Mouse (Mus musculus) MEL (cell line): ENCODE measurements around the gene Cyp4f14. TPM values are rescaled to one million over a fixed set of nuclear protein-coding genes. Genes with fewer than 3 reads are reported as not detected.

ENCODE experiments used
- DNase-seq: peaks from one replicate; pipeline ENCODE4 v3.0.0; 2011; ENCODE audit warnings: low read depth, low spot score
- H3K27ac ChIP-seq: 2 replicates; pipeline ENCODE4 v1.5.1; 2012; ENCODE audit warnings: low read depth, mild to moderate bottlenecking, control low read depth, low read length, moderate library complexity; ENCODE audit not compliant: control insufficient read depth
- H3K27me3 ChIP-seq, 2 experiments: fragments of 150-350 bp in 1 of 2; sonication (generic) in 1 of 2; 2 replicates each; pipeline ENCODE4 v1.6.1; 2012; ENCODE audit warnings: low read length in 2 of 2, mild to moderate bottlenecking in 2 of 2, improper control_type of control experiment in 1 of 2, moderate library complexity in 1 of 2; ENCODE audit not compliant: insufficient read depth in 2 of 2, control insufficient read depth in 1 of 2
- H3K36me3 ChIP-seq, 2 experiments: 2 replicates each; pipeline ENCODE4 v1.6.1; 2012 to 2014; ENCODE audit warnings: low read length in 2 of 2, improper control_type of control experiment in 1 of 2, inconsistent platforms in 1 of 2, mild to moderate bottlenecking in 1 of 2; ENCODE audit not compliant: insufficient read depth in 2 of 2, control insufficient read depth in 1 of 2
- H3K4me1 ChIP-seq, 2 experiments: fragments of 150-350 bp in 1 of 2; sonication (generic) in 1 of 2; 2 replicates each; pipeline ENCODE4 v1.6.1; 2012; ENCODE audit warnings: low read length in 2 of 2, improper control_type of control experiment in 1 of 2, mild to moderate bottlenecking in 1 of 2; ENCODE audit not compliant: insufficient read depth in 2 of 2, control insufficient read depth in 1 of 2
- H3K4me3 ChIP-seq, 2 experiments: fragments of 150-350 bp in 1 of 2; sonication (generic) in 1 of 2; 2 replicates each; pipeline ENCODE4 v1.5.1; 2012; ENCODE audit warnings: low read depth in 2 of 2, low read length in 2 of 2, mild to moderate bottlenecking in 2 of 2, moderate library complexity in 2 of 2, control low read depth in 1 of 2, improper control_type of control experiment in 1 of 2; ENCODE audit not compliant: control insufficient read depth in 1 of 2, insufficient read depth in 1 of 2
- H3K79me2 ChIP-seq: 2 replicates; pipeline ENCODE4 v1.6.1; 2012; ENCODE audit warnings: mild to moderate bottlenecking, low read length, moderate library complexity; ENCODE audit not compliant: control insufficient read depth, poor library complexity, insufficient read depth
- H3K9ac ChIP-seq: 2 replicates; pipeline ENCODE4 v1.6.1; 2012; ENCODE audit warnings: low read depth, mild to moderate bottlenecking, control low read depth, low read length, moderate library complexity; ENCODE audit not compliant: control insufficient read depth, poor library complexity, severe bottlenecking
- H3K9me3 ChIP-seq: fragments of 150-350 bp; sonication (generic); replicated peaks from 2 replicates; pipeline ENCODE4 v1.6.1; 2012; ENCODE audit warnings: mild to moderate bottlenecking, low read length, improper control_type of control experiment, moderate library complexity; ENCODE audit not compliant: insufficient read depth
- BHLHE40 ChIP-seq: IDR thresholded peaks from 2 replicates; pipeline ENCODE4 v1.6.1; 2012; ENCODE audit warnings: low read depth, mild to moderate bottlenecking, inconsistent platforms, low read length, improper control_type of control experiment, borderline replicate concordance
- CHD2 ChIP-seq: IDR thresholded peaks from 2 replicates; pipeline ENCODE4 v1.6.1; 2011; ENCODE audit warnings: low read length, improper control_type of control experiment
- CTCF ChIP-seq, 3 experiments: IDR thresholded peaks in 2 of 3; conservative IDR thresholded peaks in 1 of 3; 2 replicates each; pipeline ENCODE4 v1.5.1; 2011 to 2012; ENCODE audit warnings: low read length in 3 of 3, low read depth in 2 of 3, mild to moderate bottlenecking in 2 of 3, improper control_type of control experiment in 1 of 3, inconsistent platforms in 1 of 3, mixed read lengths in 1 of 3, moderate library complexity in 1 of 3; ENCODE audit not compliant: control insufficient read depth in 1 of 3, insufficient read depth in 1 of 3, poor library complexity in 1 of 3, severe bottlenecking in 1 of 3
- E2F4 ChIP-seq: IDR thresholded peaks from 2 replicates; pipeline ENCODE4 v1.6.1; 2011; ENCODE audit warnings: low read depth, low read length, improper control_type of control experiment, borderline replicate concordance
- ETS1 ChIP-seq: IDR thresholded peaks from 2 replicates; pipeline ENCODE4 v1.6.1; 2012; ENCODE audit warnings: low read depth, mild to moderate bottlenecking, inconsistent platforms, low read length, improper control_type of control experiment, moderate library complexity
- GATA1 ChIP-seq: IDR thresholded peaks from 2 replicates; pipeline ENCODE4 v1.6.1; 2011; ENCODE audit warnings: low read depth, low read length, improper control_type of control experiment
- HCFC1 ChIP-seq: IDR thresholded peaks from 2 replicates; pipeline ENCODE4 v1.6.1; 2012; ENCODE audit warnings: low read depth, mild to moderate bottlenecking, inconsistent platforms, low read length, improper control_type of control experiment, moderate library complexity
- MAFK ChIP-seq: IDR thresholded peaks from 2 replicates; pipeline ENCODE4 v1.6.1; 2011; ENCODE audit warnings: low read depth, mild to moderate bottlenecking, low read length, improper control_type of control experiment, borderline replicate concordance
- MAX ChIP-seq: IDR thresholded peaks from 2 replicates; pipeline ENCODE4 v1.6.1; 2011; ENCODE audit warnings: low read length, improper control_type of control experiment
- MAZ ChIP-seq: IDR thresholded peaks from 2 replicates; pipeline ENCODE4 v1.6.1; 2012; ENCODE audit warnings: low read depth, mild to moderate bottlenecking, inconsistent platforms, low read length, improper control_type of control experiment
- MYB ChIP-seq: IDR thresholded peaks from 2 replicates; pipeline ENCODE4 v1.6.1; 2011; ENCODE audit warnings: mild to moderate bottlenecking, low read depth, low read length, improper control_type of control experiment
- MYC ChIP-seq: IDR thresholded peaks from 2 replicates; pipeline ENCODE4 v1.6.1; 2011; ENCODE audit warnings: low read depth, mild to moderate bottlenecking, low read length, improper control_type of control experiment, moderate library complexity
- NRF1 ChIP-seq: IDR thresholded peaks from 2 replicates; pipeline ENCODE4 v1.6.1; 2014; ENCODE audit warnings: low read depth, mild to moderate bottlenecking, inconsistent platforms, low read length, improper control_type of control experiment, moderate library complexity; ENCODE audit not compliant: poor library complexity, insufficient read depth, severe bottlenecking
- POLR2A ChIP-seq, 2 experiments: IDR thresholded peaks; 2 replicates each; pipeline ENCODE4 v1.6.1; 2011 to 2012; ENCODE audit warnings: low read length in 2 of 2, mild to moderate bottlenecking in 2 of 2, control low read depth in 1 of 2, improper control_type of control experiment in 1 of 2, low read depth in 1 of 2, moderate library complexity in 1 of 2; ENCODE audit not compliant: control insufficient read depth in 1 of 2, insufficient read depth in 1 of 2, poor library complexity in 1 of 2
- POLR2AphosphoS2 ChIP-seq: IDR thresholded peaks from 2 replicates; pipeline ENCODE4 v1.6.1; 2011; ENCODE audit warnings: low read length, improper control_type of control experiment
- POLR2AphosphoS5 ChIP-seq: IDR thresholded peaks from 2 replicates; pipeline ENCODE4 v1.6.1; 2012; ENCODE audit warnings: low read depth, borderline replicate concordance, mild to moderate bottlenecking, inconsistent platforms, low read length, moderate library complexity, mixed read lengths
- RAD21 ChIP-seq: IDR thresholded peaks from 2 replicates; pipeline ENCODE4 v1.6.1; 2011; ENCODE audit warnings: mild to moderate bottlenecking, low read depth, low read length, improper control_type of control experiment
- RCOR1 ChIP-seq: IDR thresholded peaks from 2 replicates; pipeline ENCODE4 v1.6.1; 2012; ENCODE audit warnings: low read depth, mild to moderate bottlenecking, inconsistent platforms, low read length, improper control_type of control experiment
- SIN3A ChIP-seq: IDR thresholded peaks from 2 replicates; pipeline ENCODE4 v1.6.1; 2012; ENCODE audit warnings: low read length, improper control_type of control experiment, inconsistent platforms
- SMC3 ChIP-seq: IDR thresholded peaks from 2 replicates; pipeline ENCODE4 v1.6.1; 2011; ENCODE audit warnings: low read depth, low read length, improper control_type of control experiment
- TAL1 ChIP-seq: IDR thresholded peaks from 2 replicates; pipeline ENCODE4 v1.6.1; 2012; ENCODE audit warnings: mild to moderate bottlenecking, inconsistent platforms, low read length, moderate library complexity, mixed read lengths
- TBP ChIP-seq: IDR thresholded peaks from 2 replicates; pipeline ENCODE4 v1.8.0; 2011; ENCODE audit warnings: low read depth, low read length, improper control_type of control experiment
- TCF12 ChIP-seq: IDR thresholded peaks from 2 replicates; pipeline ENCODE4 v1.6.1; 2014; ENCODE audit warnings: low read depth, mild to moderate bottlenecking, inconsistent platforms, low read length, improper control_type of control experiment, moderate library complexity
- UBTF ChIP-seq: IDR thresholded peaks from 2 replicates; pipeline ENCODE4 v1.6.1; 2012; ENCODE audit warnings: low read depth, mild to moderate bottlenecking, inconsistent platforms, low read length, improper control_type of control experiment, moderate library complexity, borderline replicate concordance; ENCODE audit not compliant: insufficient read depth
- USF1 ChIP-seq: IDR thresholded peaks from 2 replicates; pipeline ENCODE4 v1.6.1; 2014; ENCODE audit warnings: low read depth, mild to moderate bottlenecking, inconsistent platforms, low read length, improper control_type of control experiment, moderate library complexity
- USF2 ChIP-seq, 2 experiments: IDR thresholded peaks; 2 replicates each; pipeline ENCODE4 v1.6.1; 2011 to 2012; ENCODE audit warnings: improper control_type of control experiment in 2 of 2, low read length in 2 of 2, borderline replicate concordance in 1 of 2, inconsistent platforms in 1 of 2, low read depth in 1 of 2, mild to moderate bottlenecking in 1 of 2; ENCODE audit not compliant: insufficient read depth in 1 of 2
- ZC3H11A ChIP-seq: IDR thresholded peaks from 2 replicates; pipeline ENCODE4 v1.6.1; 2012; ENCODE audit warnings: low read depth, mild to moderate bottlenecking, inconsistent platforms, low read length, improper control_type of control experiment
- ZKSCAN1 ChIP-seq: IDR thresholded peaks from 2 replicates; pipeline ENCODE4 v1.6.1; 2012; ENCODE audit warnings: low read depth, mild to moderate bottlenecking, inconsistent platforms, low read length, improper control_type of control experiment, moderate library complexity
- ZMIZ1 ChIP-seq: IDR thresholded peaks from 2 replicates; pipeline ENCODE4 v1.6.1; 2012; ENCODE audit warnings: low read depth, mild to moderate bottlenecking, inconsistent platforms, low read length, improper control_type of control experiment, moderate library complexity
- ZNF384 ChIP-seq: IDR thresholded peaks from 2 replicates; pipeline ENCODE4 v1.6.1; 2012; ENCODE audit warnings: low read depth, mild to moderate bottlenecking, inconsistent platforms, low read length, improper control_type of control experiment
- polyA plus RNA-seq, 2 experiments: library from polyadenylated mRNA; stranded (reverse) in 1 of 2; unstranded in 1 of 2; fragments of >175 nt in 1 of 2; fragments of >200 nt in 1 of 2; gene quantifications; 2 replicates each; pipeline versions ENCODE4 v1.2.1 to v1.2.4; 2012; ENCODE audit warnings: low replicate concordance in 2 of 2, low read depth in 1 of 2; ENCODE audit not compliant: insufficient read length in 2 of 2, insufficient read depth in 1 of 2, missing spikeins in 1 of 2
- total RNA-seq: library from RNA; depleted of rRNA; stranded (reverse); fragments of 300-350 nt; gene quantifications from 2 replicates; pipeline ENCODE4 v1.2.3, GENCODE M21; 2012

Cyp4f14 gene
- total and polyA plus RNA-seq, 3 experiments = not detected

DNA sequence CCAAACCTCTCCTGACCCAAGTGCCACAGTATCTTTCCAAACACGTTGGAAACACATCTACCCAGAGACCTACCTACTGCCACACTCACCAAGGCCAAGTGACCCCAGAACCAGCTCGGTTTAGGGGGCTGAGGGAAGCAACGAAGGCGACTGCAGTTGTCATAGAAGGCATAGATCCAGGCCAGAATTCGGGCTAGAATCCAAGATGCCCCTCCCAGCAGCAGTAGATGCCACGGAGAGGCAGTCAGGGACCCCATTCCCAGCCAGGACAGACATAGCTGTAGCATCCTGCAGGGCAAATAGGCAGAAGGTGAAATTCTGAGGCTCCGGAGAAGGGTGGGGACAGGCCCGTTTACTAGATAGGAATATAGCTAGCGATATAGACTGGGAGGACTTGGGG is 29.6 kb upstream of the Cyp4f14 start:
- peak overlapping the region; percentile 69 to 79 for H3K4me3 ChIP-seq
- H3K27me3 ChIP-seq = no peaks in the 10 kb centered on the region
- no peak for TF ChIP-seq ETS1
- TF ChIP-seq ZKSCAN1 = no peak
- TF ChIP-seq NRF1 = no peak
- TF ChIP-seq HCFC1 = no peak
- TF ChIP-seq MYB = no peak
- TF ChIP-seq CTCF (IDR thresholded peaks at IDR 0.05 in 2 of 3, conservative IDR thresholded peaks at IDR 0.05 in 1 of 3; ENCODE audit: control insufficient read depth in 1 of 3, insufficient read depth in 1 of 3, low read depth in 2 of 3, low read length in 3 of 3, poor library complexity in 1 of 3, severe bottlenecking in 1 of 3) = no peak
- no peak for TF ChIP-seq TAL1
- TF ChIP-seq MAFK = no peak
- TF ChIP-seq TBP = no peak
- TF ChIP-seq ZNF384 = no peak
- no peak for TF ChIP-seq CHD2
- TF ChIP-seq BHLHE40 = no peak
- no peak for TF ChIP-seq RAD21
- no peak for TF ChIP-seq ZC3H11A
- no peak for TF ChIP-seq UBTF
- no peak for TF ChIP-seq POLR2AphosphoS2
- no peak for TF ChIP-seq MYC
- TF ChIP-seq SIN3A = no peak
- no peak for TF ChIP-seq SMC3
- H3K9ac ChIP-seq = peak overlapping the region; percentile 76
- no peaks in the 10 kb centered on the region for H3K9me3 ChIP-seq
- H3K79me2 ChIP-seq = no peaks in the 10 kb centered on the region
- peak overlapping the region; percentile 82 for H3K27ac ChIP-seq
- no peak for DNase-seq
- H3K4me1 ChIP-seq = peaks cover 0 to 5% of the 10 kb centered on the region in 2 experiments; a peak in 1 of 4 replicates
- peaks cover 0 to 3% of the 10 kb centered on the region in 2 experiments; a peak in 2 of 4 replicates for H3K36me3 ChIP-seq

DNA sequence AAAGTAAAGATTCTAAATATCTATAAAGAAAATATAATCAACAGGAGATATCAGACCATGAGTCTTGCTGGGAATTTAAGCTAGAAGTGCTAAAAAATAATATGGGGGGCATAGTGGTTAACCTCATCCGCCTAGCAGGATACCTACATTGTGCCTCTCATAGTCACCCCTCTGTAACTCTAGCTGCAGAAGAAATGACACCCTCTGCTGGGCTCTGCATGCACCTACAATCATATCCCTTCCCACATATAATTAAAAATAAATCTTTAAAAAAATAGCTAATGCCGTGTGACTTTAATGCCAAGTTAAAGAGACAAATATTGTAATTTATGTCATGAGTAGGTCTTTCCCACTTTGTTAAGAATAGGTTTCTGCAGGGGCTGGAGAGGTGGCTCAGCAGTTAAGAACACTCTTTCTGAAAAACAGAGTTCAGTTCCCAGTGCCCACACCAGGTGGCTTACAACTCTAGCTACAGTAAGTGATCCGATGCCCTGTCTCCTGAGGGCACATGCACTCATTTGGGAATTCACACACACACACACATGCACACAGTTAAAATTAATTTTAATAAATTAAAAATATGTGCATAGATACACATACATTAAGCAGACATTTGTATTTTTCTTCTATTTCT is 27.4 kb upstream of the Cyp4f14 start:
- peak; percentile 46 for DNase-seq
- Histone ChIP-seq H3K79me2 (no peaks in the 10 kb centered on the region), H3K9me3 (no peaks in the 10 kb centered on the region), H3K4me3 (no peak overlapping the region), H3K4me1 (peaks cover 0 to 5% of the 10 kb centered on the region in 2 experiments; a peak in 1 of 4 replicates), H3K9ac (no peak overlapping the region), H3K27ac (no peak overlapping the region), H3K27me3 (no peaks in the 10 kb centered on the region), H3K36me3 (peaks cover 0 to 3% of the 10 kb centered on the region in 2 experiments; a peak in 2 of 4 replicates)
- peak; percentile 27 to 48 (median 28); a peak in 4 of 6 replicates for TF ChIP-seq CTCF (IDR thresholded peaks at IDR 0.05 in 2 of 3, conservative IDR thresholded peaks at IDR 0.05 in 1 of 3; ENCODE audit: control insufficient read depth in 1 of 3, insufficient read depth in 1 of 3, low read depth in 2 of 3, low read length in 3 of 3, poor library complexity in 1 of 3, severe bottlenecking in 1 of 3)
- TF ChIP-seq RAD21 = peak; percentile 10
- TF ChIP-seq MAZ = no peak
- TF ChIP-seq ZNF384 = no peak
- no peak for TF ChIP-seq ZMIZ1
- TF ChIP-seq NRF1 = no peak
- TF ChIP-seq TCF12 = no peak
- TF ChIP-seq MAX = no peak
- no peak for TF ChIP-seq POLR2AphosphoS5
- TF ChIP-seq MYC = no peak
- TF ChIP-seq POLR2AphosphoS2 = no peak
- no peak for TF ChIP-seq BHLHE40
- no peak for TF ChIP-seq USF2 (IDR thresholded peaks at IDR 0.05; ENCODE audit: borderline replicate concordance in 1 of 2, insufficient read depth in 1 of 2, low read depth in 1 of 2, low read length in 2 of 2)
- TF ChIP-seq E2F4 = no peak
- TF ChIP-seq CHD2 = no peak
- no peak for TF ChIP-seq POLR2A (IDR thresholded peaks at IDR 0.05; ENCODE audit: control insufficient read depth in 1 of 2, insufficient read depth in 1 of 2, low read depth in 1 of 2, low read length in 2 of 2, poor library complexity in 1 of 2)
- no peak for TF ChIP-seq UBTF
- no peak for TF ChIP-seq USF1
- TF ChIP-seq RCOR1 = no peak
- TF ChIP-seq GATA1 = no peak
